Mouse (Mus musculus): Measurements from ENCODE around the gene L3hypdh.

GRCm38 (mm10) chr12:72115686-72116345 is 30.6 kb upstream of the L3hypdh start:
- TF ChIP-seq CTCF (IDR thresholded peaks at IDR 0.05) (no peak), EP300 (IDR thresholded peaks at IDR 0.05) (no peak)

Data from lung, postnatal 0 days (tissue).